ENCODE assay signal across 15 mouse cellular contexts in genomic region chr2:4572498-4573263, GRCm38 (mm10).
DNase-seq lines count a peak whose midpoint lies in the region; ATAC-seq and TF ChIP-seq lines count a peak whose summit lies in the region.
"Had no signal": no experiment of that assay in that cellular context is flagged by ENCODE, and none has a peak within 500 bp of the region (broad histone marks: within the 10 kb centered on the region; RNA-seq: fewer than 3 reads in every experiment).

No protein-coding gene starts in this region.

- H3K27me3 ChIP-seq in intestine, embryonic 14.5 days (replicated peaks; ENCODE audit: control insufficient read depth, insufficient read depth, low read length): no peaks in the 10 kb centered on the region
- H3K27me3 ChIP-seq in intestine, postnatal 0 days (replicated peaks; ENCODE audit: control insufficient read depth, insufficient read depth, low read length): no peaks in the 10 kb centered on the region
- H3K27me3 ChIP-seq in G1E (ENCODE audit: insufficient read depth, low read length): no peaks in the 10 kb centered on the region
- H3K27me3 ChIP-seq in liver, embryonic 12.5 days (replicated peaks): no peaks in the 10 kb centered on the region
- H3K27me3 ChIP-seq in embryonic facial prominence, embryonic 10.5 days (replicated peaks; ENCODE audit: low read depth, poor library complexity, severe bottlenecking): no peaks in the 10 kb centered on the region
- H3K27me3 ChIP-seq: embryonic facial prominence, embryonic 12.5 days; neural tube, embryonic 12.5 days had no signal

- no peak for DNase-seq in intestine, embryonic 14.5 days (ENCODE audit: low spot score)
- DNase-seq in G1E (ENCODE audit: low spot score): no peak
- no peak for DNase-seq in embryonic facial prominence, embryonic 10.5 days (ENCODE audit: low spot score)
- no peak for DNase-seq in layer of hippocampus, postnatal 36 days
- DNase-seq in left cerebral cortex, adult 18-20 months (ENCODE audit: low spot score in 2 of 2): no peak
- DNase-seq: cerebellum, postnatal 25 days; heart, postnatal 36 days; layer of hippocampus, adult 9-11 months had no signal

- H3K9me3 ChIP-seq in intestine, embryonic 14.5 days (ENCODE audit: control insufficient read depth, low read length): no peaks in the 10 kb centered on the region
- H3K9me3 ChIP-seq in intestine, postnatal 0 days (ENCODE audit: control insufficient read depth): no peaks in the 10 kb centered on the region
- no peaks in the 10 kb centered on the region for H3K9me3 ChIP-seq in G1E (replicated peaks)
- no peaks in the 10 kb centered on the region for H3K9me3 ChIP-seq in liver, embryonic 12.5 days (replicated peaks)
- H3K9me3 ChIP-seq in embryonic facial prominence, embryonic 10.5 days: no peaks in the 10 kb centered on the region
- H3K9me3 ChIP-seq: embryonic facial prominence, embryonic 12.5 days; heart, embryonic 10.5 days; limb, embryonic 10.5 days; neural tube, embryonic 12.5 days had no signal

- no peak overlapping the region for H3K9ac ChIP-seq in intestine, embryonic 14.5 days (ENCODE audit: low read length)
- no peak overlapping the region for H3K9ac ChIP-seq in intestine, postnatal 0 days (ENCODE audit: low read depth, low read length)
- peak overlapping the region; percentile 49 for H3K9ac ChIP-seq in liver, embryonic 12.5 days
- H3K9ac ChIP-seq: embryonic facial prominence, embryonic 12.5 days; neural tube, embryonic 12.5 days had no signal

- H3K4me3 ChIP-seq in intestine, embryonic 14.5 days (ENCODE audit: low read depth, low read length): no peak overlapping the region
- no peak overlapping the region for H3K4me3 ChIP-seq in intestine, postnatal 0 days (ENCODE audit: low read depth, low read length)
- H3K4me3 ChIP-seq in G1E (ENCODE audit: low read depth, low read length): no peak overlapping the region; the same call in 1 of the 2 replicates
- H3K4me3 ChIP-seq in liver, embryonic 12.5 days: peak overlapping the region; percentile 8; the same call in 1 of the 2 replicates
- no peak overlapping the region for H3K4me3 ChIP-seq in embryonic facial prominence, embryonic 10.5 days
- H3K4me3 ChIP-seq: embryonic facial prominence, embryonic 12.5 days; heart, embryonic 10.5 days; limb, embryonic 10.5 days; neural tube, embryonic 12.5 days had no signal

- 77% methylated on average over 7 of the region's 7 CpGs for WGBS in intestine, embryonic 14.5 days
- WGBS in intestine, postnatal 0 days: 56% methylated on average over 7 of the region's 7 CpGs
- WGBS in liver, embryonic 12.5 days (ENCODE audit: insufficient replicate concordance): 55% methylated on average over 7 of the region's 7 CpGs
- 89% methylated on average over 7 of the region's 7 CpGs for WGBS in embryonic facial prominence, embryonic 10.5 days

- no peak overlapping the region for H3K27ac ChIP-seq in intestine, embryonic 14.5 days (ENCODE audit: low read depth)
- no peak overlapping the region for H3K27ac ChIP-seq in intestine, postnatal 0 days (ENCODE audit: low read depth, low read length)
- H3K27ac ChIP-seq in liver, embryonic 12.5 days: peak overlapping the region; percentile 83
- H3K27ac ChIP-seq in embryonic facial prominence, embryonic 10.5 days (replicated peaks): no peak overlapping the region
- H3K27ac ChIP-seq: embryonic facial prominence, embryonic 12.5 days; heart, embryonic 10.5 days; limb, embryonic 10.5 days; neural tube, embryonic 12.5 days had no signal

- TF ChIP-seq CTCF in intestine, postnatal 0 days (IDR thresholded peaks at IDR 0.05; ENCODE audit: low read depth): no peak
- TF ChIP-seq CTCF in G1E (IDR thresholded peaks at IDR 0.05; ENCODE audit: low read depth, low read length): no peak

- H3K36me3 ChIP-seq in intestine, embryonic 14.5 days (ENCODE audit: control insufficient read depth, insufficient read depth, low read length): peaks cover 66% of the 10 kb centered on the region
- H3K36me3 ChIP-seq in intestine, postnatal 0 days (ENCODE audit: control insufficient read depth, insufficient read depth): peaks cover 36% of the 10 kb centered on the region; the same call in 1 of the 2 replicates
- peaks cover 96% of the 10 kb centered on the region for H3K36me3 ChIP-seq in G1E (replicated peaks)
- H3K36me3 ChIP-seq in liver, embryonic 12.5 days: peaks cover 100% of the 10 kb centered on the region
- peaks cover 100% of the 10 kb centered on the region for H3K36me3 ChIP-seq in embryonic facial prominence, embryonic 10.5 days (replicated peaks)

- H3K4me1 ChIP-seq in intestine, embryonic 14.5 days (replicated peaks; ENCODE audit: control insufficient read depth, insufficient read depth, low read length): peaks cover 19% of the 10 kb centered on the region
- peaks cover 7% of the 10 kb centered on the region for H3K4me1 ChIP-seq in intestine, postnatal 0 days (replicated peaks; ENCODE audit: control insufficient read depth, insufficient read depth, low read length)
- H3K4me1 ChIP-seq in G1E (ENCODE audit: insufficient read depth, low read depth, low read length): peaks cover 55% of the 10 kb centered on the region
- H3K4me1 ChIP-seq in liver, embryonic 12.5 days: peaks cover 70% of the 10 kb centered on the region
- peaks cover 38% of the 10 kb centered on the region for H3K4me1 ChIP-seq in embryonic facial prominence, embryonic 10.5 days
- H3K4me1 ChIP-seq: neural tube, embryonic 12.5 days had no signal

- no peak overlapping the region for H3K4me2 ChIP-seq in intestine, embryonic 14.5 days (ENCODE audit: low read length)
- H3K4me2 ChIP-seq in intestine, postnatal 0 days (replicated peaks; ENCODE audit: low read depth): no peak overlapping the region
- peak overlapping the region; percentile 58 for H3K4me2 ChIP-seq in liver, embryonic 12.5 days
- H3K4me2 ChIP-seq: embryonic facial prominence, embryonic 12.5 days; neural tube, embryonic 12.5 days had no signal

- ATAC-seq in intestine, embryonic 14.5 days (replicated peaks; ENCODE audit: low FRiP score, low TSS enrichment, low read depth): 0 out of 2 replicates have a peak, but pooled peaks have one; percentile 18
- no peak for ATAC-seq in intestine, postnatal 0 days
- 0 out of 2 replicates have a peak, but pooled peaks have one; percentile 5 for ATAC-seq in G1E (ENCODE audit: extremely low read depth, insufficient number of reproducible peaks, low FRiP score, poor library complexity, severe bottlenecking)
- ATAC-seq in erythroid progenitor cell, adult 5-6 weeks (replicated peaks; ENCODE audit: low FRiP score, poor library complexity, severe bottlenecking): peak; percentile 93
- peak; percentile 93 for ATAC-seq in liver, embryonic 12.5 days
